Mouse (Mus musculus) CH12.LX (cell line): ENCODE results near the gene Ptprd. TPM values are rescaled to one million over a fixed set of nuclear protein-coding genes. Genes with fewer than 3 reads are reported as not detected.

ENCODE experiments used
- DNase-seq: peaks from one replicate; pipeline ENCODE4 v3.0.0-alpha.2; 2013; ENCODE audit errors: extremely low read depth
- H3K27ac ChIP-seq: 2 replicates; pipeline ENCODE4 v1.5.1; 2012; ENCODE audit warnings: low read depth, mild to moderate bottlenecking, control low read depth, moderate library complexity; ENCODE audit not compliant: insufficient read depth
- H3K27me3 ChIP-seq: replicated peaks from 2 replicates; pipeline ENCODE3; 2012; ENCODE audit warnings: inconsistent platforms
- H3K36me3 ChIP-seq, 2 experiments: replicated peaks in 1 of 2; 2 replicates each; pipeline versions ENCODE3 to v1.6.1; 2012; ENCODE audit warnings: inconsistent platforms in 1 of 2, low read length in 1 of 2, mild to moderate bottlenecking in 1 of 2, mixed read lengths in 1 of 2, moderate library complexity in 1 of 2; ENCODE audit not compliant: control insufficient read depth in 1 of 2, insufficient read depth in 1 of 2
- H3K4me1 ChIP-seq, 2 experiments: 2 replicates each; pipeline ENCODE4 v1.6.1; 2012; ENCODE audit warnings: inconsistent platforms in 1 of 2, moderate library complexity in 1 of 2; ENCODE audit not compliant: insufficient read depth in 2 of 2, control insufficient read depth in 1 of 2
- H3K4me2 ChIP-seq: 2 replicates; pipeline ENCODE4 v1.6.1; 2012; ENCODE audit warnings: low read depth, mild to moderate bottlenecking, control low read depth; ENCODE audit not compliant: poor library complexity, insufficient read depth, severe bottlenecking
- H3K4me3 ChIP-seq, 3 experiments: fragments of 150-350 bp in 1 of 3; sonication (generic) in 1 of 3; replicated peaks in 1 of 3; 2 replicates each; pipeline versions ENCODE3 to v1.5.1; 2011 to 2012; ENCODE audit warnings: low read depth in 2 of 3, low read length in 2 of 3, mild to moderate bottlenecking in 2 of 3, moderate library complexity in 2 of 3, control low read depth in 1 of 3, improper control_type of control experiment in 1 of 3, inconsistent platforms in 1 of 3, mixed read lengths in 1 of 3; ENCODE audit not compliant: poor library complexity in 1 of 3
- H3K79me2 ChIP-seq: replicated peaks from 2 replicates; pipeline ENCODE4 v1.6.1; 2012; ENCODE audit warnings: mild to moderate bottlenecking, moderate library complexity; ENCODE audit not compliant: control insufficient read depth, poor library complexity, insufficient read depth, severe bottlenecking; ENCODE audit errors: extremely low read depth
- H3K9ac ChIP-seq: 2 replicates; pipeline ENCODE4 v1.6.1; 2012; ENCODE audit warnings: low read depth, mild to moderate bottlenecking, control low read depth, moderate library complexity; ENCODE audit not compliant: insufficient read depth
- H3K9me3 ChIP-seq: replicated peaks from 2 replicates; pipeline ENCODE3; 2012; ENCODE audit warnings: low read length, inconsistent platforms, mixed read lengths
- CHD2 ChIP-seq: IDR thresholded peaks from 2 replicates; pipeline ENCODE4 v1.6.1; 2011; ENCODE audit warnings: low read length, improper control_type of control experiment
- CTCF ChIP-seq, 2 experiments: IDR thresholded peaks in 1 of 2; conservative IDR thresholded peaks in 1 of 2; 2 replicates each; pipeline ENCODE4 v1.5.1; 2011 to 2012; ENCODE audit warnings: low read depth in 2 of 2, low read length in 2 of 2, improper control_type of control experiment in 1 of 2, inconsistent platforms in 1 of 2, mild to moderate bottlenecking in 1 of 2, moderate library complexity in 1 of 2
- IRF4 ChIP-seq: IDR thresholded peaks from 2 replicates; pipeline ENCODE4 v1.6.1; 2014; ENCODE audit warnings: low read depth, mild to moderate bottlenecking, inconsistent platforms, low read length, improper control_type of control experiment
- JUN ChIP-seq: IDR thresholded peaks from 2 replicates; pipeline ENCODE4 v1.6.1; 2011; ENCODE audit warnings: low read depth, mild to moderate bottlenecking, low read length, improper control_type of control experiment, moderate library complexity; ENCODE audit not compliant: insufficient read depth
- MAFK ChIP-seq: IDR thresholded peaks from 2 replicates; pipeline ENCODE4 v1.6.1; 2011; ENCODE audit warnings: low read length, improper control_type of control experiment; ENCODE audit not compliant: insufficient replicate concordance
- MAX ChIP-seq: IDR thresholded peaks from 2 replicates; pipeline ENCODE4 v1.6.1; 2011; ENCODE audit warnings: low read length, improper control_type of control experiment
- MAZ ChIP-seq: IDR thresholded peaks from 2 replicates; pipeline ENCODE4 v1.6.1; 2012; ENCODE audit warnings: low read depth, mild to moderate bottlenecking, inconsistent platforms, low read length, improper control_type of control experiment, moderate library complexity
- MXI1 ChIP-seq: IDR thresholded peaks from 2 replicates; pipeline ENCODE4 v1.6.1; 2011; ENCODE audit warnings: mild to moderate bottlenecking, low read depth, low read length, improper control_type of control experiment
- MYC ChIP-seq: IDR thresholded peaks from 2 replicates; pipeline ENCODE4 v1.6.1; 2011; ENCODE audit warnings: low read depth, mild to moderate bottlenecking, improper control_type of control experiment, low read length
- NELFE ChIP-seq: IDR thresholded peaks from 2 replicates; pipeline ENCODE4 v1.6.1; 2011; ENCODE audit warnings: low read depth, low read length, improper control_type of control experiment
- PAX5 ChIP-seq: IDR thresholded peaks from 2 replicates; pipeline ENCODE4 v1.6.1; 2012; ENCODE audit warnings: low read length, inconsistent platforms, mixed read lengths
- POLR2A ChIP-seq: IDR thresholded peaks from 2 replicates; pipeline ENCODE4 v1.6.1; 2011; ENCODE audit warnings: low read depth, mild to moderate bottlenecking, improper control_type of control experiment, low read length
- TBP ChIP-seq: conservative IDR thresholded peaks from 2 replicates; pipeline ENCODE4 v1.6.1; 2011; ENCODE audit warnings: low read depth, low read length, improper control_type of control experiment
- UBTF ChIP-seq: IDR thresholded peaks from 2 replicates; pipeline ENCODE4 v1.6.1; 2012; ENCODE audit warnings: low read depth, mild to moderate bottlenecking, inconsistent platforms, low read length, improper control_type of control experiment, moderate library complexity
- USF2 ChIP-seq: conservative IDR thresholded peaks from 2 replicates; pipeline ENCODE4 v1.6.1; 2011; ENCODE audit warnings: low read depth, low read length, improper control_type of control experiment
- ZC3H11A ChIP-seq: IDR thresholded peaks from 2 replicates; pipeline ENCODE4 v1.6.1; 2012; ENCODE audit warnings: low read depth, mild to moderate bottlenecking, inconsistent platforms, low read length, improper control_type of control experiment
- ZMIZ1 ChIP-seq: IDR thresholded peaks from 2 replicates; pipeline ENCODE4 v1.6.1; 2012; ENCODE audit warnings: low read depth, mild to moderate bottlenecking, inconsistent platforms, low read length, improper control_type of control experiment
- ZNF384 ChIP-seq: IDR thresholded peaks from 2 replicates; pipeline ENCODE4 v1.6.1; 2012; ENCODE audit warnings: low read depth, low read length, improper control_type of control experiment, inconsistent platforms
- dilution Hi-C: fragments of 300-500 bp; cut with MboI; formaldehyde crosslinking; loops from 2 replicates; pipeline ENCODE4 v1.14.3; 2020; ENCODE audit warnings: low sequenced_read_pairs; ENCODE audit not compliant: extremely low pct_unique_long_range_greater_than_20kb, extremely low pct_ligation_motif_present
- in situ Hi-C: fragments of 300-500 bp; cut with MboI; formaldehyde crosslinking; loops from 3 replicates; pipeline ENCODE4 v1.14.3; 2019; ENCODE audit warnings: low sequenced_read_pairs, low pct_ligation_motif_present, low pct_unique_long_range_greater_than_20kb, mixed read lengths
- polyA plus RNA-seq: library from polyadenylated mRNA; unstranded; fragments of >175 nt; gene quantifications from 2 replicates; pipeline ENCODE4 v1.2.1, GENCODE M21; 2012; ENCODE audit warnings: low read depth; ENCODE audit not compliant: insufficient read length
- total RNA-seq, 2 experiments: library from RNA; depleted of rRNA; stranded (reverse); fragments of 300-350 nt in 1 of 2; fragments of >200 nt in 1 of 2; gene quantifications; 2 replicates each; pipeline ENCODE4 v1.2.3; 2012 to 2014

Ptprd gene
- total and polyA plus RNA-seq, 3 experiments = not detected

GRCm38 (mm10) chr4:77238144-77238543, 973.6 kb downstream of the Ptprd start:
- Histone ChIP-seq H3K36me3 (no peaks in the 10 kb centered on the region), H3K4me3 (no peak overlapping the region), H3K9ac (no peak overlapping the region), H3K27ac (no peak overlapping the region), H3K4me1 (no peaks in the 10 kb centered on the region), H3K4me2 (no peak overlapping the region), H3K9me3 (peaks cover 17% of the 10 kb centered on the region), H3K79me2 (no peaks in the 10 kb centered on the region), H3K27me3 (no peaks in the 10 kb centered on the region)
- in situ Hi-C loops = no loop called here
- no peak for DNase-seq
- TF ChIP-seq MYC (no peak), ZMIZ1 (no peak), CTCF (conservative IDR thresholded peaks at IDR 0.05 in 1 of 2, IDR thresholded peaks at IDR 0.05 in 1 of 2; ENCODE audit: low read depth in 2 of 2, low read length in 2 of 2) (no peak), USF2 (no peak), POLR2A (no peak), ZNF384 (no peak), ZC3H11A (no peak), JUN (no peak), PAX5 (no peak), NELFE (no peak), IRF4 (no peak), MAX (no peak), MAZ (no peak)
- dilution Hi-C loops = no loop called here

- TF ChIP-seq CHD2 = no peak
- no peak for TF ChIP-seq USF2
- TF ChIP-seq MXI1 = no peak
- TF ChIP-seq MAFK = no peak
- TF ChIP-seq NELFE = no peak
- no peak for TF ChIP-seq UBTF
- no peak for TF ChIP-seq TBP
- TF ChIP-seq MAX = no peak
- Histone ChIP-seq H3K4me3 (no peak overlapping the region), H3K27ac (no peak overlapping the region), H3K4me2 (no peak overlapping the region), H3K9me3 (peaks cover 17% of the 10 kb centered on the region), H3K79me2 (no peaks in the 10 kb centered on the region), H3K27me3 (no peaks in the 10 kb centered on the region), H3K36me3 (no peaks in the 10 kb centered on the region), H3K9ac (no peak overlapping the region), H3K4me1 (no peaks in the 10 kb centered on the region)
- in situ Hi-C loops (no loop called here), dilution Hi-C loops (no loop called here)
- DNase-seq = no peak
Observed at GRCm38 (mm10) chr4:77233243-77233642, 978.5 kb downstream of the Ptprd start.
